Mouse (Mus musculus) small intestine, adult 2 months (tissue): ENCODE measurements around the gene Tnmd. TPM values are rescaled to one million over a fixed set of nuclear protein-coding genes. Genes with fewer than 3 reads are reported as not detected.

Experiments
- H3K27ac ChIP-seq: fragments of 200-500 bp; 2 replicates; pipeline ENCODE4 v1.5.1; 2012; ENCODE audit warnings: low read depth, low read length, control low read depth, inconsistent platforms; ENCODE audit not compliant: insufficient read depth
- H3K27me3 ChIP-seq: fragments of 200-500 bp; 2 replicates; pipeline ENCODE4 v1.6.1; 2012; ENCODE audit warnings: mild to moderate bottlenecking, moderate library complexity, low read length, inconsistent platforms; ENCODE audit not compliant: control insufficient read depth, insufficient read depth
- H3K36me3 ChIP-seq: fragments of 200-500 bp; 2 replicates; pipeline ENCODE4 v1.6.1; 2012; ENCODE audit warnings: mild to moderate bottlenecking, low read length, control low read depth, inconsistent platforms; ENCODE audit not compliant: control insufficient read depth, insufficient read depth
- H3K4me1 ChIP-seq: fragments of 200-500 bp; 2 replicates; pipeline ENCODE4 v1.6.1; 2012; ENCODE audit warnings: low read length, inconsistent platforms, mixed read lengths; ENCODE audit not compliant: control insufficient read depth, insufficient read depth, insufficient read length
- H3K4me3 ChIP-seq: fragments of 200-500 bp; 2 replicates; pipeline ENCODE4 v1.5.1; 2012; ENCODE audit warnings: low read depth, mild to moderate bottlenecking, control low read depth, inconsistent platforms, low read length, moderate library complexity
- CTCF ChIP-seq: fragments of 200-500 bp; IDR thresholded peaks from 2 replicates; pipeline ENCODE4 v1.5.1; 2012; ENCODE audit warnings: low read depth, mild to moderate bottlenecking, control low read depth, inconsistent platforms, low read length, moderate library complexity, mixed read lengths; ENCODE audit not compliant: insufficient replicate concordance, insufficient read length; ENCODE audit errors: extremely low read depth
- POLR2A ChIP-seq: fragments of 200-500 bp; IDR thresholded peaks from 2 replicates; pipeline ENCODE4 v1.6.1; 2012; ENCODE audit warnings: low read depth, mild to moderate bottlenecking, control low read depth, inconsistent platforms, low read length, moderate library complexity
- WGBS: fragments of 180-500 bp; shearing (Covaris S2); methylation state at CpG from one replicate; pipeline ENCODE4 v1.1.7; 2018; 5-methylcytosine and 5-hydroxymethylcytosine counted together
- polyA plus RNA-seq: library from polyadenylated mRNA; depleted of rRNA; stranded (reverse); fragments of >200 nt; gene quantifications from 2 replicates; pipeline ENCODE4 v1.2.3, GENCODE M21; 2012; rRNA removed

The Tnmd gene
- polyA plus RNA-seq, 1 experiment, result not detected

DNA sequence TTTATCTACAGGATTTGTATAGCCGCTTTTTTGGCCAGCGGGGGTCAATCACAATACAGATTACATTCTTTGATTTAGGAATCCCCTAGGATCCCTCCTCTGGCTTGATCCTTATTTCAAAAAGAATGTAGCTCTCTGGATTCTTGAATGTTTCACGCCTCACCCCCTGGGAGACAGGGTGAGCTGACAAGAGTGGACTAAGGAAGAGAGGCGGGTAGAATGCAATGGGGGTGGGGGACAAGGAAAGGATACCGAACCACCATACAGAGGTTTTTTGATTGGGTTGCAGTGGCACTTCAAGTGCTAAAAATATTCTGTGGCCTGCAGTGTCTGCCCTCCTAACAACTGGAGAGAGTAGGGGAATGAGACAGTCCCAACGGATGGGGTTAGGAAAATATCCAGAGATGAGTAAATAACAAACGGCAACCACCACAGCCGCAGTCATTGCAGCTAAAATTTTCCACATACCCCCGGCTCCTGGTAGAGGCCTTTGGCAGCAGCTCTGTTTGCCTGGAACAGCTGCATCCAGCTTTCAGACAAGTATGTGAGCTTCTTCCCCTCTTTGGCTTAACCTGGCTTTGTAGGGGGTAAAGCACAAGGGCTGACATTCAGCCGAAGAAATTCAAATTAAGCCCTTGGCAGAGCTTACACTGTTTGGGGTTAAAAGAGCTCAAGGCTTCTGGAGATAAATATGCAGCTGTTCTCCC is 60.8 kb downstream of the Tnmd start:
- Histone ChIP-seq H3K27me3 (no peaks in the 10 kb centered on the region), H3K27ac (no peak overlapping the region), H3K4me3 (no peak overlapping the region), H3K4me1 (no peaks in the 10 kb centered on the region), H3K36me3 (no peaks in the 10 kb centered on the region)
- 52% methylated on average over 10 of the region's 10 CpGs for WGBS
- TF ChIP-seq CTCF (no peak), POLR2A (no peak)

DNA sequence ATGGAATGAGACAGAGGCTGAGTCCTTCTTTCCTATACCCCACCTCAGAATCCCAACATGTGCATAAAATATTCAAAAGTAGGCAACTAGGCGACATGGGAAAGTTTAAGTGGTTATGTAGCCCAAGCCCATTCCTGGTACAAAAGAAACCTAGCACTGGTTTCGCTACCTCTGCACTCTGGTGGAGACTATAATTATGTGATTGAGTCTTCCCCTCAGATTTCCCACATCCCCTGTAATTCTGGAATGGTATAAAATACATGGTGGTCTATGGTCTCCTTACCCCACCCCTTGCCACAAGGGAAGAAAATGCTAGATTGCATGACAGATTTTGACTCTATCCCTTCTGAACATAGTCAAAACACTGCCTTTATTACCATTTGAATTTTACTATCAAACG is 62.2 kb downstream of the Tnmd start:
- Histone ChIP-seq H3K4me1 (no peaks in the 10 kb centered on the region), H3K27me3 (no peaks in the 10 kb centered on the region), H3K36me3 (no peaks in the 10 kb centered on the region), H3K4me3 (no peak overlapping the region), H3K27ac (no peak overlapping the region)
- TF ChIP-seq CTCF, result no peak
- TF ChIP-seq POLR2A, result no peak
- 86% methylated on average over 3 of the region's 3 CpGs for WGBS

DNA sequence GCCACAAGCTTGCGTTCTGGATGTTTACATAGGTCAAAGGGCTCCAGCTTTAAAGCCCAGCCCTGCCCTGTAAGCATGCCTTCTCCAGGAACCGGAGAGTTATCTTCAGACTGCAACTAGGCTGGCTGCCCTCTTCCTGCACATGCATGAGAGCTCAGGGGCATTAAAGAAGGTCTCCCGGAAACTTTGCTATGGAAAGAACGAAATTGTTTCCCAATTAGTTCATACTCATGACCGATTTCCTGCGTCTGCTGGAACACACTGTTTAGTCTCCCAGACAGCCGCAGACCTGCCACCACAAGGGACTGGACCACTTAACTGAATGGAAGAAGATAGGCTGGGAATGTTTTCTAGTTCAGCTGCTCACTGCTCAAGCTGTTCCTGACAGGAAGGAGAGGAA is 63.4 kb downstream of the Tnmd start:
- H3K4me3 ChIP-seq, result no peak overlapping the region
- WGBS, result 25% methylated on average over 7 of the region's 7 CpGs
- no peak overlapping the region for H3K27ac ChIP-seq
- no peaks in the 10 kb centered on the region for H3K4me1 ChIP-seq
- no peaks in the 10 kb centered on the region for H3K36me3 ChIP-seq
- no peaks in the 10 kb centered on the region for H3K27me3 ChIP-seq
- no peak for TF ChIP-seq POLR2A
- TF ChIP-seq CTCF, result no peak

Other genes with a start within 250 kb of the Tnmd start
- gene Pcdh19, start 162.0 kb upstream of the Tnmd start, polyA plus RNA-seq, result 0.32 and 0.51 TPM in 2 replicates
- 0.23 and 0.80 TPM in 2 replicates for gene Tspan6, start 47.4 kb downstream of the Tnmd start, polyA plus RNA-seq
- 3.1 and 6.1 TPM in 2 replicates for gene Srpx2, start 57.4 kb downstream of the Tnmd start, polyA plus RNA-seq
- 0.24 and 0.28 TPM in 2 replicates for gene Sytl4, start 130.8 kb downstream of the Tnmd start, polyA plus RNA-seq
- gene Cstf2, start 208.2 kb downstream of the Tnmd start, polyA plus RNA-seq, result 6.9 and 8.8 TPM in 2 replicates